Mouse (Mus musculus) cerebellum, adult 11 months (tissue): ENCODE measurements around the gene Irgc1.
"Not testable (repeated sequence)": the region's sequence is repeated elsewhere in the genome, so short reads cannot be mapped to it uniquely, and the experiment has no call there.

Experiments used
- DNase-seq: peaks from one replicate; pipeline ENCODE4 v3.0.0; 2022

Irgc1 gene

DNA sequence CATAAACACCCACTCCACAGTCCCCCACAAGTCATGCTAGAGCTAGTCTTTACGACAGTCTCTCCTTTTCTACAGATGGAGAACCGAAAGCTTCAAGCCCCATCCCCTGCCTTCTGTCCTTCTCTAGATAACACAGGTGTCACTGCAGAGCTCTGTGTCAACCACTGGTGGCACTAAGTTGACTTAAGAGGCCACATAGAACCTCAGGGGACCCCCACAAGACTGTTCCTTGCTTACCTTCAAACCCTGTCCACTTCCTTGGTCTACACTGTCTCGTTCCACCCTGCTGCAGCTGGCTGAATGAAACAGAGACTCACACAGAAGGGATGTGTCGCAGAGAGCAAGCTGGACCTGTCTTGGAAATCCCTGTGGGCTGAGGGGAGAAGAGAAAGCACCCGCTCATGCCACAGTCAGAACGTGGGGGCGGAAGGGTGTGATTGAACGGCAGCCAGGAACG lies at the start of gene Irgc1:
Gene Irgc1, minus strand, starts transcription at position 443 of the 457 bp plus-strand sequence.
- DNase-seq: no peak

DNA sequence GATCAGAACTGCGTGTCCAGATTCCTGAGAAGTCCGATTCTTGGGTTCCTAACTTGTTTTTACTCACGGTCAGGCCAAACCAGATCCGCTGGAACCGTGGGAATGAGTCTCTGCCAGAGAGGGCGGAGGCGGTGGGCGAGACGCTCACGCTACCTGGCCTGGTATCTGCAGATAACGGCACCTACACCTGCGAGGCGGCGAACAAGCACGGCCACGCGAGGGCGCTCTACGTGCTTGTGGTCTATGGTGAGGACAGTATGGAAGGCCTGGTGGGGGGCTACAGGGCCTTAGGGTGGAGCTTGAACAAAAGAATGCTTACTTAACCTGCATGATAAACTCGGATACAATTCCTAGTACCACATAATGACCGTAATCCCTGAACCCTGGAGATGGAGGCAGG lies 49.4 kb upstream of the Irgc1 start:
- DNase-seq: no peak

DNA sequence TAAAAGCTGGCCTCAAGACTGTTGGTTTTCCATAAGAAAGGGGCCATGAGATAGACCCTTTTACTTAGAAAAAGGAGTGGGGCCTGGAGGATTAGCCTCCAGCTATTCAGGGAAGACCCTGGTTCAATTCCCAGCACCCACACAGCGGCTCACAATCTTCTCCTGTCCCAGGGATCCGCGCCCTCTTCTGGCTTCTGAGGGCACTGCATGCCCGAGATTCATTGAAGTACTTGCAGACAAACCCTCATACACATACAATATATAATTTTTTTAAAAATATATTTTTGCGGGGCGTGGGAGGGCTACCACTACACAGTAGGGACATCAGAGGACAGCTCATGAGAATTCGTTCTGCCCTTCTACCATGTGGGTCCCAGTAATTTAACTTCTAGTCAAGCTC lies 48.8 kb upstream of the Irgc1 start:
- DNase-seq: no peak

DNA sequence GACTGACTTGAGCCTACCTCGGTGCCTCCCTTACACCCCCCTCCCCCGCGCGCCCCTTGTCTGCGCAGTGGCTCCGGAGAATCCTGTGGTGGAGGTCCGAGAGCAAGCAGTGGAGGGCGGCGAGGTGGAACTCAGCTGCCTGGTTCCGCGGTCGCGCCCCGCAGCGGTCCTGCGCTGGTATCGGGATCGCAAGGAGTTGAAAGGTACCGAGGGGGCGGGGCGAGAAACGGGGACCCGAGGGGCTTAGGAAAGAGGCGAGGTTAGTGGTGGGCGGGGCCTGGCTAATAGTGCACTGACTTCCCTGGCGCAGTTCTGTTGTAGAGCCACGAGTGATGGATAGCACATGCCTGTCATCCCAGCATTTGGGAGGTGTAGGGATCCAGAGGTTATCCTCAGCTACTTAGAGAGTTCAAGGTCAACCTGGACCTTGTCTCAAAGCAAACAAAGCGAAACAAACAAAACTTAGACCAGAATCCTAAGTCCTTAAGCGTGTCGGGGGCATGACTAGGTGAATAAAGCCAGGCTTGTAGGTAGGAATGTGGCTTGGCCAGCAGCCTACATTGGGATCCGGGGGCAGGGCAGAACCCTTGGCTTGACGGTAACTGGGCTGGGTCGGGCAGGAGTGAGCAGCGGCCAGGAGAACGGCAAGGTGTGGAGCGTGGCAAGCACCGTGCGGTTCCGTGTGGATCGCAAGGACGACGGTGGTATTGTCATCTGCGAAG lies 47.9 kb upstream of the Irgc1 start:
- DNase-seq: no peak

DNA sequence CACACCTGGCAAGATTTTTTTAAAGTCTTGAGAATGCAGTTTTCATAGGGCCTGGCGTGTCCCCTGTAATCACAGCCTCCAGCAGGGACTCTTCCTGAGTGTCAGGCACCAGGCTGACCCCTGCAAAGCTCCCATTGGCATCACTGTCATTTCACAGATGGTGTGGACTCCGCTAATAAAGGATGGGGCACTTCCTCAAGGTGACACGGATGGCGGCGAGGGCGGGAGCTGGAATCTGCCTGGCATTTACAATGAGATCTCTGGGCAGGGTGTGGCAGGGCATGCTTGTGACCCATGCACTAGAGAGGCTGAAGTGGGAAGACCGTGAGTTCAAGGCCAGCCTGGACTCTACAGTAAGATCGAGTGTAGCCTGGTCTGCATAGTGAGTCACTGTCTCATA lies 36.2 kb upstream of the Irgc1 start:
- DNase-seq: peak; percentile 46

DNA sequence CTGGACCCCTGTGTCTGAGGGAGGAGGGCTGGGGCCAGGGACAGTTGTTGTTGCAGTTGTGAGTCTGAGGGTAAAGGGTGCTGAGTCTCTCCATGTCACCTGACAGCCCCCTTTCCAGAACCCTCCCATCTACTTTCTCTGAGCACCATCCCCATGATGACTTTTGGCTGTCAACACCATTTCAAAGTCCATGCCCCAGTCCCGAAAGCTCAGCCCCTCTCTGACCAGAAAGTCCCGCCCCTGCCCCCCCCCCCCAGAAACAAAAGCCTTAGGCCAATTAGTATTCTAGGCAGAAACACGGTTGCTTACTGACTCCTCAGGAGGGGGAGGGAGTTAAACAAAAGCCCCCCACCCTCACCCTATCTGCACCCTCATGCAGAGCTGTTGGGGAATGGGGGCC lies 35.3 kb upstream of the Irgc1 start:
- DNase-seq: no peak

DNA sequence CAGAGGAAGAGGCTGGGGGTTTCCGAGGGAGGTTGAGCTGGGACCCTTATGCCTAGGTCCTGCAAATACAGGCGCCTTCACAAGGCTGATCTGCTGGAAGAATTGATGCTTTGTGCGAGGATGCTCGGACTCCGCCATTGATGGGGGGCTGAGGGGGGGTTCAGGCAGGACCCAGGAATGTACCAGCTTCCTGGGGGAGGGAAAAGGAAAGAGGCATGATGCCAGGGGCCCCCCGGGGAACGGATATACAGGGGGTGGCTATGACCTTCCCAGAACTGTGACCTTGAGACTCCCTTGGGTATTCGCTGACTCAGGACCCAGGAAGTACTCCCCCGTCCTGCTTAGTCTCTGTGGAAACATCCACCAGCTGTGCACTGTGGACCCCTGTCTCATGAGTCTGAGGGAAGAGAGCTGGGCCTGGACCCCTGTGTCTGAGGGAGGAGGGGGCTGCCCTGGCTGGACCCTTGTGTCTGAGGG lies 34.6 kb upstream of the Irgc1 start:
- DNase-seq: no peak

DNA sequence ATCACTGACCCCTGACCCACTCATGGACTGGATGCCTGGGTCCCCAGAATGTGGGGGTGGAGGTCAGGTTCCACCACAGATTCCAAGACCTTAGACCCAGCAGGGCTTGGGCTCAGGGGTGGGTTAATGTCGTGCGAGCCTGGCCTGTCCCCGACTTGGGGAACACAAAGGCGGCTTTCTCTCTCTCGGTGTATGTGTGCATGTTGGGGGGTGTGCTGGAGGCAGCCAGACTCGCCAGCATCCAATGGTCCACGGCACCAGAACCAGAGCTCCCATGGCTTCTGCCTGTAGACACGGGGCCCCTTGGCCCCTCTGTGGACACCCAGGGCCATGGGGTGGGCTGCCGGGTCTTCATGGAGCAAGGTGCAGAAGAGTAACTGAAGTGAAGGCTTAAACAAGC lies 33.4 kb upstream of the Irgc1 start:
- DNase-seq: no peak

DNA sequence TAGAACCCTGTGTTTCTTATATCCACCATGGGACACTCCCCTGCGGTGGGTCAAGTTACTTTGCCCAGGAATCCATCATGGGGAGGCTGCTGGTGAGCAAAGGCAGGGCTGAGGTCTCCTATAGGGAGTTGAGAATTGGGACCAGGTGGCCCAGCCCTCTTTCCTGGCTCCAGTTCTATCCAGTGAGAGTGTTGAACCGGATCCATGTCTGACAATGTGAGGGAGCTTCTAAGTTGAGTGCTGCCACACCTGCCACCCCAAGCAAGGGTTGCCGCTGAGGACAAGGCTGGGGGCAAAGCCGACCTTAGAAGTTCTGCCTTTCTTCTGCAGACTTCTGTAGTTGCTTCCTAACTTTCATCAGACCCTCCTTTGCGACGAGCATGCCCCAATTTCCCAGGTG lies 31.2 kb upstream of the Irgc1 start:
- not testable (repeated sequence) for DNase-seq

DNA sequence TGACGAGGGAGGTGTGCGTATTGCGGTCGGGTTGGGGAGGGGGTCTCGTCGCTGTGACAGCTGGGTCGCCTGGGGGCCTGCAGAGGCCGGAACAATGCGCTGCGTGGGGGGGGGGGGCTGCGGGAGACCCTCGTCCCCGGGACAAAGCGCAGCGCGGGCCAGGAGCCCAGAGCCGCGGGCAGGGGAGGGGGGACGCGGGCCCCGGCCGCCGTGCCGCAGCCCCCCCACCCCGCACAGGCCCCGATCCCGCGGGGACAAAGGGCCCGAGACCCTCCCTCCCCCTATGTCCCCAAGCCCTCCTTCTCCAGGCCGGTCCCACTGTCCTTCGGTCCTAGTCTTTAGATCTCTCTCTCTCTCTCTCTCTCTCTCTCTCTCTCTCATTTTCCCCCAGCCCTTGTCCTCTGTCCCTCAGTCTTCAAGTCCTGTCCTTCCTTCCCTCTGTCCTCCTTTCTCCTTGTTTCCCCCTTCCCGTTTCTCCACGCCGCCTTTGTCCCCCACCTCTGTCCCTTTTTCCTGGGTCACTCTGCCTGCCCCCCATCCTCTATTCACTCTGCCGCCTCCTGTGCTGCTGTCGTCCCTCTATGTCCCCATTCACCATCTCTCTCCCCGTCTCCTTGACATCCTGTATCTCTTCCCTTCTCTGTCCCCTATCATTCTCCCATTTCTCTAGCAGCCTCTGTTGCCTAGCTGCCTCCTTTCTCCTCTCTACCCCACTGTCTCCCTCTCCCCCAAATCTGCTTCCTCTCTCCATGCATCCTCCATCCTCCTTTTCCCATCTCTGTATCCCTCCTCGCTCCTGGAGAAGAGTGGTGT lies 30.3 kb upstream of the Irgc1 start:
- DNase-seq: no peak

DNA sequence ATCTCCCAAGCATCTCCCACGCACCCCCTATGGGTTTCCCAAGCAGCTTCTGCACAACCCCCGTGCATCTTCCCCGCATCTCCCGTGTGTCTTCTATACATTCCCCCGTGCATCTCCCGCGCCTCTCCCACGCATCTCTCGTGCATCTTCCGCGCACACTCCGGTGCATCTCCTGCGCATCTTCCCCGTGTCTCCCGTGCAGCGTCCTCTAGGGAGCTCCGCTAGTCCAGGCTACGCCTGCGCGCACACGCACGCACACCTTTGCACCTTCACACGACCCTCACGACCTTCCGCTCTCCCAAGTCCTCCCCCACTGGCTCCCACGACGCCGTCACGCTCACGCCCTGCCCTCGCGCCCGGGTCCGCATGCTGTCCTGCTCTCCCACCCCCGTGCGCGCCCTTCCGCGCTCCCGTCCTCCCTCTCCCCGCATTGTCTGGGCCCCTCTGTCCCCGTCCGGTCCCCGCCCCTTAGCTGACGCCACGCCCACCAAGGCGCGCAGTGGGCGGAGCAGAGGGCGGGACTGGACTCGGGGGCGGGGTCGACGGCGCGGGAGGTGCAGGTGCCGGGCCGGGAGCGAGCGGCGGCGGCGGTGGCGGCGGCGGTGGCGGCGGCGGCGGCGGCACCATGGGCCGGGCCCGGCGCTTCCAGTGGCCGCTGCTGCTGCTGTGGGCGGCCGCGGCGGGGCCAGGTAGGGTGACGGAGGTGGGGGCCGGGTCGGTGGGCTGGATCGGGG lies 29.5 kb upstream of the Irgc1 start, which contains the start of gene Cadm4:
Gene Cadm4, plus strand, starts transcription at position 550 of the 734 bp plus-strand sequence.
- DNase-seq: peak; percentile 94

DNA sequence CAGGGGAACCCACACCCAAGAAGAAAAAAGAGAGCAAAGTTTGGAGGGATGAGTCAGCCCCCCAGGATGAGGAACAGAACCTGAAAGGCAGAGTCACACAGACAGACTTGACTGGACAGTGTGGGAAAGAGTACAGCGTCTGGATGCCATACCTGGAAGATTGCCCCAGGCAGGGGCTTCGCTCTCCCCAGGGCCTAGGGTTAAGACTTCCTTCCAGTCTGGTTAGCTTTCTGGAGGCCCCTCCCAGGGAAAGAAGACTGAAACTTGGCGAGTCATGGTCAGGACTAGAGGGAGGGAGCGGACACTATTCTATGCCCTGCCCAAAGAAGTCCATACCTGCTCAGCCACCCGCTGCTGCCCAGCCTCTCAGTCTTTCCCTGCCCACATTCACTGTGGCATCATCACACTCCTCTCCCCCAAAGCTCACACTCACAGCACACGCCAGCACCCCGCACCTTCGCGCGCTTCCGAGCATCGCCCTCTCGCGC lies 28.9 kb upstream of the Irgc1 start:
- DNase-seq: peak; percentile 40

DNA sequence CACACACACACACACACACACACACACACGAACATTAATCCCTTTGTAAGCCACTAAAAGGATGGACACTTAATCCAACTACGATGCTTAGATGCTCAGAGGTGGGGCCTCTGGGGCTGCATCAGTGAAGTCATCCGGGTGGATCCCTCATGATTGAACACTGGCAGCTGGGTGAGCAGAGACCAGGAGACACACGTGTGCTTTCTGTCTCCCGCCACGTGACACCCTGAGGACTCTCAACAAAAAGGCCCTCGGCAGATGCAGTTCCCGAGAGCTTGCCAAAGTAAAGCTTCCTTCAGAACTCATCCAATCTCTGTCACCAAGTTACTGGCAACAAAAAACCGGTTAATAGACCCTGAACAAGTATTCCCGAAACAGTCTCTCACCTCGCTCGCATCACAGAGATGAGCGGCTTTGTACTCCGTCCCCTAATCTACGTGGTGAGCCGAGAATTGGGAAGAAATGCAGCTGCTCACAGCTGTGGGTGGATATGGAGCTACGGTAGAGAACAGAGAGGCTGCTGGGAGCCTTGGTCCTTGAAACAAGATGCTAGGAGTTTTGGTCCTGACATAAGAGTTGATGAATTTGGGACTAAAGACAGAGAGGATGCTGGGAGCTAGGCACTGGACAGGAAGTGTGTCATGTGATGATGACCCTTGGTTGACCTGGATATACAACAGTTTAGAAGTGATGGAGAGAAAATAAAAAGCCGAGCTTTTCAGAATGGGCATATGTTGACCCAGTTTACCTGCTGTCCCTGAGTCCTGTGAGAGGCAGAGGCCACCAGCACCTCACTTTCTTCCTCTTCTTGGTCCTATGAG lies 28.2 kb upstream of the Irgc1 start:
- no peak for DNase-seq

DNA sequence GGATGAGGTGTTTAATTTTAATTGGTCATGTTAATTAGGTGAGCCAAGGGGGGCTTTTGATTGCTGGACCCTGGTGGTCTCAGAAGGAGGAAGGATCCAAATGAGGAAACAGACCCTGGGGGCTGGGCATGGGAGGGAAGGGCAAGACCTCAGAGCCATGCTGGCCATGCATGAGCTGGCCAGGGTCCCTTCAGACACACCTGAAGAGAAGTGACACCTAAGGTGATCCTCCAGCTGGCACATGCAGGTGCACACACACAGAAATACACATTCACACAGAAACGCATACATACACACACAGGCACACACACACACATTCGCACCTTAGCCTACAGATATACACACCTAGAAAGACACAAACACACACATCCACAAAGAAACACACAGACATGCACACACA lies 27.6 kb upstream of the Irgc1 start:
- no peak for DNase-seq

DNA sequence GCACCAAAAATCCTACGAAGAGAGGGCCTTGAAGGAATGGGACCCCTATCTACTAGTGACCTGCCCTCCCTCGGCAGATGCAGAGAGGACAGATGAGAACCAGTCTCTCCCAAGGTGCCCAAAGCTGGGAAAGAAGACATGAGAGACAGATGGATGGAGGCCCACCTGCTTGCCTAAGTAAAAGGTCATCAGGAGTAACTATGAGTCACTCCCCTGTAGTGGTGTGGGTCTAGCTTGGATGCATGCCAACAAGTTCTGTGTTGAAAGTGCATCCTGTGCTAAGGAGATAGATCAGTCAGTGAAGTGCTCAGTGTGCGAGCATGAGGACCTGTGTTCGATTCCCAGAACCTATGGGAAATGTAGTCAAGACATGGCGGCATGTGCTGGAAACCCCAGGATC lies 26.8 kb upstream of the Irgc1 start:
- DNase-seq: no peak

DNA sequence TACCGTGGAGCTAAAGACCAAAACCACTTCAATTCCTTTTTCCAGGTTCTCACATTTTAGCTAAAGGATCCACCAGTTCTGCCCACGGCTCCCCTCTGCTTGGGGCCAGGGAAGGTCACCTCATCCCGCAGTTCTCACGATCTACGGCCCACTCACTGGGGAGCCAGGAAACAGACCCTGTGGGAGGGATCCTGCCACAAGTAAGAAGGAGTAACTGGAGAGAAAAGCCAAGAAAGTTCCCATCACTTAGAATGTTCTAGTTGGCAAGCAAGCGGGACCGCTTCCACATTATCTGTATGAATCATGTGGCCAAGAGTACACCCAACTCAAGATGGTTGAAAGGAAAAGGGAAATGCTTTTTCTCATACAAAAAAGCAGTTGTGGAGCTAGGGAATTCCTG lies 24.8 kb upstream of the Irgc1 start:
- no peak for DNase-seq

DNA sequence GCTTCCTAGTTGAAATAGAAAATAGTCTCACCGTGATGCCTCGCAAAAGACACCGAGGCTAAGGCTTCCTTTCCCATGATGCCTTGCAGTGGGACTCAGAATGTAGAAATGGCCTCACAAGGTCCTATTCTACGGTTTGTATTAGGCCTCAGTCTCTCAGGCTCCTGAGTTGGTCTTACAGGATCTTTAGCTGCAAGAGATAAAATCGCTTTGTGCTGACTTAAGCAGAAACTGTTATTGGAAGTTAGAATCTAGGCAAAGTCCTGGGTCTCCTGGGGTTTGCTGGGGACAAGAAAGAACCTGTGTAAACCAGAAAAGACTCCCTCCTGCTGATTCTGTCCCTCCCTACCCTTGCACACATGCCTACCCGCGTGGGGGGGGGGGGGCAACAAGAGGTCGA lies 24.2 kb upstream of the Irgc1 start:
- no peak for DNase-seq

DNA sequence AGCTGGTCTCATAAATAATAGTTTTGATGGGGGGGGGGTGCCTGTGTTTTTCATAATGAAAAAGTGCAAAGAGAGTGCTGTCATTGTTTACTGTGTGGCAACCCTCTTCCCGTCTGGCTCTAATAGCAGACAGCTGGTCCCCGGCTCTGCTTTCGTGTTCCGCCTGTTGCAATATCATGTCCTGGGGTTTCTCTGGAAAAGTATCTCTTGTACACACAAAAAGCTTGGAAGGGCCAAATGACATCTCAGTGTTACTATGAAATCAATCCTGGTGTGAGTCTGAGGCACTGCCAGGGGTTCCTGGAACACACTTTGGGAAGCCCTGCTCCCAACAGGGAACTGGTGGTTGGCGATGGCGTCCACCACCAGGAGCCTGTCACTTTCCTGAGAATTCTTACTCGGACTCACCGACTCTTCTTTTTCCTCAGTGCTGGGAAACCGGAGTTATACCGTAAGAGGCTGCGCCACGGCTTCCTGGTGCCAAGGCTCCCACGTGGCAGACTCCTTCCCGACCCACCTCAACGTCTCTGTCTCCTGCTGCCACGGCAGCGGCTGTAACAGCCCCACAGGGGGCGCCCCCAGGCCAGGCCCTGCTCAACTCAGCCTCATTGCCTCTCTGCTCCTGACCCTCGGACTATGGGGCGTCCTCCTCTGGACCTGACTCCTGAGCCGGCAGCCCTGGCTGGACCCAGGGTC lies 22.9 kb upstream of the Irgc1 start:
- DNase-seq: no peak

DNA sequence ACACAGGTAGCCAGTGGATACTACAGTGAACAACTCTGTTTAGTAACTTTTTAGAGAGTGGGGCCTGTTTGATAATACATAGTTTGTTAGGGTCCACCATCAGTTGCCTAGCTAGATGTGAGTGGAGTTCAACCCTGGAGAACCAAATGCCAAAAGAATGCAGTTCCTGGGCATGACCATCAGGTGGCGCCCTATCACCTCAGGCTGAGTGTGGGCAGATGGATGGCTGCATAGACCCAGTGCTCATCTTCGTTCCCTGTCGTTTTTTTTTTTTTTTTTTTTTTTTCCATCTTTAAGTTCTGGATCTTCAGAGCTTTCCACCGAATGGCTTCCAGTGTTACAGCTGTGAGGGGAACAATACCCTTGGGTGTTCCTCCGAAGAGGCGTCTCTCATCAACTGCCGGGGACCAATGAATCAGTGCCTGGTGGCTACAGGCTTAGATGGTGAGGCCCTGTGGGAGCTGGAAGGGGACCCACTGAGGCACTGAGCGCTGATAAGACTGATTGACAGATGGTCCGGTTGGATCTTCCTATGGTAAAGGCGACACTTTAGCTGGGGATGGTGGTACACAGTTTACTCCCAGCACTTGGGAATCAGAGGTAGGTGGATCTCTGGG lies 21.9 kb upstream of the Irgc1 start:
- DNase-seq: peak; percentile 71

DNA sequence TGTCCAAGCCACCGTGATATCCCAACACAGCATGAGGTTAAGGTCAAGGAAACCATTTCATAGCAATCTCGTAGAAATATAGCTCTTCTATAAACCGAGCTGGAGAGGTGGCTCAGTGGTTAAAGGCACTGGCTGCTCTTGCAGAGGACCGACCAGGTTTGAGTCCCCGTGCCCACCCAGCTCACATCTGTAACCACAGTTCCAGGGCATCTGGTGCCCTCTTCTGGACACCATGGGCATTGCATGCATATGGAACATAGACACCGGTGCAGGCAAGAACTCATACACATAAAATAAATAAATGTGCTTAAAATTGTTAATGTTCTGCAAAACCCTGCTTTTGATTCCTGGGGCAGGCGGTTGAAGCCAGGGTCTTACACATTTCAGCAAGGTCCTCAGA lies 20.8 kb upstream of the Irgc1 start:
- DNase-seq: no peak

DNA sequence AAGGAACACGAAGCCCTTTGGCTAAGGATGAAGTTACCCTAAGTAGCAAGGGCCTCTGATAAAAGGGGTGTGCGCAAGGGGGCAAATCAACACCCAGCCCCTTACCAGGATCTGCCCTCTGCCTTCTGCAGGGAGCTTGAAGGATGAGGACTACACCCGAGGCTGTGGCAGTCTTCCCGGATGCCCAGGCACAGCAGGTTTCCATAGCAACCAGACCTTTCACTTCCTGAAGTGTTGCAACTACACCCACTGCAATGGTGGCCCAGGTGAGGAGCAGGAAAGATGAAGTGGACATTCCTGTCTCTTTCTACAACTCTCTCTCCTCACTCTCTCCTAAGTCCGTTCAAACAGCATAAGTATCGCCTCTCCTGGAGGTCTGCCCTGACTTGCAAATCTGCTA lies 20.3 kb upstream of the Irgc1 start:
- no peak for DNase-seq
